Mouse (Mus musculus) kidney, adult 8-10 months (tissue): Measurements from ENCODE around the gene Casq2.

ENCODE experiments used
- DNase-seq, 2 experiments: peaks; one replicate each; pipeline ENCODE4 v3.0.0; 2022

Casq2 gene

DNA sequence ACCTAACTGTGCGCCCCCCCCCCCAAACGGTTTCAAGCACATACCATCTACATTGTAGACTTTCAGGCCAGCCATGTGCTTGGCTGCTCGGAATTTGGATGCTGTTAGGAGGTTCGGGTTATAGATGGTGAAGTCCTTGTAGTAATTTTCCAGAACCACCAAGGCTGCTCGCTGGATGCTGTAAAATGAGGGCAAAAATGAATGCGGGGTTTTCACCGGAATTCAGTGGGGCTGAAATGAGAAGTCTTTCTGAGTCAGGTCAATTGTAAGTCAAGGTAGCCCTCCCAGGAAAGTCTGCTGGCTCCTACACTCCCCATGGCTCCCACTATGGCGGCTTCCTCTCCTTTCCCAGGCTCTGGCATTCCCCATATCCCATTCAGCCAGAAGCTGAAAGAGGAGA lies 80.6 kb downstream of the Casq2 start:
- no peak for DNase-seq

DNA sequence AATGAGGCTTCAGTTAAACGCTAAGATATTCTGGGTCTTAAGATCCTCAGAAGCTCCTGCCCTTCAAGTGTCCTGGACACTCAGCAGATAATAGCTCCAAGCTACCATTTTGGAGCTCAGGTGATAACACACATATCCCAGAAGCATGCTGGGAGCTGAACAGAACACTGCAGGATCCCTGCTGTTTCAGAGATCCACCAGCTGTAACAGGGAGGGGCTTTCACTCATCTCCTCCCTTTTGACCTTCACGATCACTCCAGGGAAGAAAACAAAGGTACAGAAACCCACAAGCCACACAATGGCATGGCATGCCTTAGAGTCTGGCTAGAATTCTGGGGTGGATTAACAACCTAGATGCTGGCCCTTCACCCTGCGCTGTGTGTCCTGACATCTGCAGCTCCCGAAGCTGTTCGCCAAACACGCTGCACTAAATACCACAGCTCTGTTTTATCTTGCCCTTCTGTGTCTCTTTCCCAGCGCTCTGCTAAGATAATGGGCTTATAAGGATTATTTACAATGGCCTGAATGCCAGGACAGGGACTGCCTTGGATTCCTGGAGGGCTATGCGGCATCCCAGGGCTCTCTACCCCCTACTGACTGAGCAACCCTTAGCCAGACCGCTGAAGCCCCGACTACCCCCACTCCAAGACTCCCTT lies 81.5 kb downstream of the Casq2 start:
- DNase-seq: no peak

DNA sequence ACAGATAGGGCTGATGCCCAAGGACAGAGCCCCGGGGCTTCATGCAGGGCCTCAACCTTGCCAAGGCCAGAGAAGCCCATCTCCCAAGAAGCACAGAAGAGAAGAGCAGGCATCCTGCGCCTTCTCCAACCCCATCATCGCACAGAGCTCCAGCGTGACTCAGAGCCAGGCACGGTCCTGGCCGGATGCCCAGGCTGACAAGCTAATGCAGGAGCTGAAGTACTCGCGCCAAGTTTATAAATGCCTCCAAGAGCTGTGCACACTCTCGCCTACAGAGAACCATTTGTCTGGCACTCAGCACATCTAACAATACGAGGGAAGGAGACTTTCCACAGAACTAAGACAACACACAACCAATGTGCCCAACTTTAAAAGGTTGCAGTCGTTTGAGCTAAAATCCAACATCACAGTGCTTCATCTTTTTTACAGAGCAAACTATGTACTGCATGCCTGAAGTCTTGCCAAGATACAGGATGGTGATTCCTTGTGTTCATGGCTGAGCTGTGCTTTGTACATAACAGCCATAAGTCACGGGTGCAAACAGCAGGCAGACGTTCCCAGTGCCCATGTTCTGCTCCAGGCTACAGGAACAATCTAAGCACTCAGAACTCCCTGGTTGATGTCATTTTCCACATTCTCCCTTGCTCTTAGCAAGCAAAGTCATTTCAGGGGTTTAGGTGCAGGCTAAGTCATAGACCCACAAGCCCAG lies 83.1 kb downstream of the Casq2 start:
- DNase-seq: peak; percentile 81 to 87

DNA sequence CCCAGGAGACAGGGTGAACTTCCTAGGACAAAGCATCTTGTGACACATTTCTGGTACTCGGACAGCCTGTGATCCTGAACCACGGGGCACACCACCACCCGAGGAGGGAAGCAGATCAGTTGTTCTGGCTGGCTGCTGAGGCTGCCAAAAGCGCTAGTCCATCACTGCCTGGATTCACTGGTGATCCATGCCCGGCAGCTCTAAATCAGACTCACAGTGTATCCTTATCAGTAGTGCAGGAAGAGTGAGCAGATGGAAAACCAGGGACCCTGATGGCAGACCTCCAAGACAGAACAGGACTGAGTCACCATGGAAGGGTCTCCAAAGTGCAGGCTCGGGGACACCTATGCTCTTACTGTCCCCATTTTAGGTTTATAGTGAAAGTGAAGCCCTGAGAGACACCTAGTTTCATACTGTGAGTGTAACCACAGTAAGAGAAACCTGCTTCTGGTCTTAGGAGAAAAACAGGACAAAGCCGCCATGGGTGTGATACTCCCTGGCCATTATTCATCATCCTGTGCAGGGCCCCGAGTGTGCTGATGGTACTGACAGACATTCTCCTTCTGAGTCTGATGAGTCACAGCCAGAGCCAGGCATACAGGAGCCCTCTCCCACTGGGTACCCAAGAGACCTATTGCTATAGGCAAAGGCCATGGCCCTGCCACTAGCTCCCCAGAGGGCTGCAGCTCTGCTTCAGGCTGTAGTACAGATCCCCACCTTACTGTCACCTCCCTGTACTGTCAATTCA lies 88.1 kb downstream of the Casq2 start:
- no peak for DNase-seq

DNA sequence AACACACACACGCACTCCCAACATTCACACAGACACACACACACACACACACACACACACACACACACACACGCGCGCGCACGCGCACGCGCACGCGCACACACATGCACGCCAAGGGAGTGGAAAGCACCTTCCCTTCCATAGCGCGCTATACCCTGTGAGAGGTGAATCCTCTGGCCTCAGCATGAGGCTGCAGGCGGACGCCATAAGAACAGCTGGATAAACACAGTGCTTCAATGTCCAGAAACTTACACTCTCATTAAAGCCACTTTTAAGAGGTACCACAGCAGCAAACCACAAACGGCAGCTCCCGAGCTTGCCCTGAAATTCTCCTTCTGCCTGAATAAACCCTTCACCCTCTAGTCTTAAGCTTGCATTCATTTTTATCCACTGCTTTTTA lies 89.5 kb downstream of the Casq2 start:
- DNase-seq: no peak

DNA sequence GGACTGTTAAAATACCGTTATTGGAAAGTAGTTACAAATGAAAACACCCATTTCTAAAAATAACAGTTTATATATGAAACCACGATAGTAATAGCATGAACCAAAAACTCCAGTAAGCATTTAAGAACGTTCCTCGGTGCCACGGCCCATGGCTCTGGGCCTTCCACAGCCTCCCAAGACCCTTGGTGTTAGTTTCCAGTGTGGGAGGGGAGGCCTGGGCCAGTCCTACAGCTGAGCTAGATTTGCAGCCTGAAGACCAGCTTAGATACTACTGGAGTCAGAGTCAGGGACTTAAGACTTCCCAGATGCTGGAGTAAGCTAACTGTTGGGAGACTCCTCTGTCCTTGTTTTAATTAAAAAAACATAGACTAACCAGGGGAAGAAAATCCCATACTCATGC lies 89.9 kb downstream of the Casq2 start:
- DNase-seq: no peak

DNA sequence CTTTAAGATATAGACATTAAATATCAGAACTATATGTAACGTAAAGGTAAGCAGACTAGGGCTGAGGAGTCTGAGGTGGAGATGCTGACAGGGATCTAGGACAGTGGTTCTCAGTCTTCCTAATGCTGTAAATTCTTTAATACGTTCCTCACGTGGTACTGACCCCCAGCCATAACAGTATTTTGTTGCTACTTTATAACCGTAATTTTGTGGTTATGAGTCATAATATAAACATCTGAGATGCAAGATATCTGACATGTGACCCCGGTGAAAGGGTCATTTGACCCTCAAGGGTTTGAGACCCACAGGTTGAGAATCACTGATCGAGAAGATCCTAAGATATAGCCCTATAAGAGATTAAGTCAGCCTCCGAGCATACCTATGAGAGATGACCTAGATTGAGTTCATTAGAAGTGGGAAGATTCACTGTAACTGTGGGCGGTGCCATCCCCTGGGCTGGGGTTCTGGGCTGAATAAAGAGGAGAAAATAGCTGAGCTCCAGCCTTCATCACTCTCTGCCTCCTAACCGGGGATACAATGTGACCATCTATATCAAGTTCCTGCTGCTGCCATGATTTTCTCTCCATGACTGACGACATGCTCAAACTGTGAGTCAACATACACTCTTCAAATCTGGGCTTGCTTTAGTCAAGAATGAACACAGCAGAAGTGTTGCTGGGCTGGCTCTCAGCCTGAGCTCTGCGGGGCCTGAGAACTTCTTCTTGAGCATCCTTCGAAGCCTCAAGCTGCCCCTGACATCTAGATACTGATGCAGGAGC lies 91.8 kb downstream of the Casq2 start:
- no peak for DNase-seq

DNA sequence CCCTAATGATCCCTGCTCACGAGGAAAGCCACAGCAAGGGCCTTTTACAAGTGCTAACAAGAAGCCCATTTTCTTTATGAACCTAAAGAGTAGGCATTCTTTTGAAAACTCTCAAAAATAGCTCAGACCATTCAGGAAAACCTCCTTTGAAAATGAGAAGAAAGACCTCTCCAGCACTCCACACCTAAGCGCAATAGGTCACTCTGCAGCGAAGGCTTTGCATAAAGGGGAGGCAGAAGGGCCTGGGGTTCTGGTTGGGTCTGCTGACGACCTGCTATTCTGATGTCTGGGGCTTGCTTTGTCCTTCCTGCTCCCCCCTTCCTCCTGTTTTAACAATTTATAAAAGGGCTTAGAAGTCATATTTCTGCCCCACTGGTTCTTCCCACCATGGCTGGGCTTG lies 93.7 kb downstream of the Casq2 start:
- no peak for DNase-seq

DNA sequence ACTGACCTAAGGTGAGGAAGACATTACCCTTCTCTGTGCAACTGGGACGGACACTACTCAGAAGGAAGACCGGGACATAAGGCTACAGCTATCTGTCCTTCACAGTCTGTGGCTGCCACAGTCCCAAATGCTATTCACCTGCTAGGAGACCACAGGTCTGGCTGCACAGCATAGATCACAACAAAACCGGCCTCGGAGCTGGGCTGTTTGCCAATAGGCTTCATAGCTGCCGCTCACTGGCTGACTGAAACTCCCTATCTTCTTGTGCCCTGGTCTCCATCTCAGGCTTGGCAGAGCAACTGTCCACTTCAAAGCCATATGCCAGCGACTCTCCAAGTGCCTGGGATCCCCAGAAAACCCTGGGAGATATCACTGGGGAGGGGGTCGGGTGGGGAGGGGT lies 94.5 kb downstream of the Casq2 start:
- DNase-seq: no peak

DNA sequence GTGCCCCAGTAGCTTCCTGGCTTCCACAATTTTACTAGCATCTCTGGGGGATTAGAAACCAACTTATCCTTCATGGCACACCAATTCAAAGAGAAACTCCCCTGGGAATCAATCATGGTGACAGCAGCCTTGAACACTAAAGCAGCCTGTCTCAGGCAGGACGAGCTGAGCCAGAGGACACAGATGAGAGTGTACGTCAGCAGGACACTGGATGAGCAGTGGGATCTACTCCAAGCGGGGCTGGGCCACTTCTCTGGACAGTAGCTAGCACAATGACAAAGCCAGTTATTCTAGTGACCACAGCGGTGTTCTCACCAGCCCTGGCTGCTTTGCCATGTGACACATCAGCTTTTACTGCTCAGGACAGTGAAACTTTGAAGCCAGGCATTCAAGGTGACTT lies 95.0 kb downstream of the Casq2 start:
- no peak for DNase-seq

DNA sequence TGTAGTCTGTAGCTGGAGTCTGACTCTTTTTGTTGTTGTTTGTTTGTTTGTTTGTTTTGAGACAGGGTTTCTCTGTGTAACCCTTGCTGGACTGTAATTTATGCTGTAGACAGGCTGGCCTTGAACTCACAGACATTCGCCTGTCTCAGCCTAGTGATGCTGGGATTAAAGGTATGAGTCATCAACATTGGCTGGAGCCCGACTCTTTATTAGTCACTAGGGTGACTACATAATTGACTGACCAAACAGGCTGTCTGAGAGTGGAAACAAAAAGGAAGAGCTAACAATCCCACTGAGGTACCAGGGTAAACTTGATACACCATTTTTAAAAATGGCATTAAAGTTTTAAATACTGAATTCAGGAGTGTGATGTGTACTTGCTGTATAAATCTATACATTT lies 96.4 kb downstream of the Casq2 start:
- no peak for DNase-seq

DNA sequence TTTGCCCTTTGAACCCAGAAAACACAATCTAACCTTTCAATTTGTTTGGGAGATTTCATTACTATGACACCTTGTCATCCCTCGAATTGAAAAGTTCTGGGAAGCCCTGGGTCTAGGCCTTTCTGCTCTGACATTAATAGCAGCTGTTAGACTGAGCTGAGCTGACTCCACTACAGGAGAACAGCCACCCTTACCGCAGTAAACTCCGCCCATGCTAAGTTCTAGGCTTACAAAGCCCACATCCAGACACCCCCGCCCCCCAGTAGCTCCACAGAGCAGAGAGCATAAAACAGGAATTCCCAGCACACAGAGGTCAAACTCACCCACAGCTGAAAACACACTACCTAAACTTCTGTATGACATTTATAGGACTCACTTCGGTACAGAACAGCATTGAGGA lies 98.5 kb downstream of the Casq2 start:
- no peak for DNase-seq

DNA sequence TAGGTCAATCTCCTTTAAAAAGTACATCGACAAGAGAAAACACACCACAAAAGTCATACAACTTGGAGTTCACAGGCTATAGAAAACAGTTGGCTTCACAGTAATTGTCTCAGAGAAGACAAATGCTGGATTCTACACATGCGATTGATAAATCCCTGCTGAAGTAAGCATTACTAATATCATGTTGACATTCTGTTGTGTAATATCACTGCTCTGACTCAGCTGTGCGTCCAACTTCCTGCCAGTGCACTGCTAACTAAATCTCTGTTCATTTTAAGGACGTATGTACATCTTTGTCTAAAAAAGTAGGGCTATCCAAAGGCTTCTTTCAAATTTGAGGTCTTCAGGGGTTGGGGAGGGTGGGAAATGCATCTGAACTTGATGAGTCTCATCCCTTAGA lies 101.2 kb downstream of the Casq2 start:
- DNase-seq: no peak

DNA sequence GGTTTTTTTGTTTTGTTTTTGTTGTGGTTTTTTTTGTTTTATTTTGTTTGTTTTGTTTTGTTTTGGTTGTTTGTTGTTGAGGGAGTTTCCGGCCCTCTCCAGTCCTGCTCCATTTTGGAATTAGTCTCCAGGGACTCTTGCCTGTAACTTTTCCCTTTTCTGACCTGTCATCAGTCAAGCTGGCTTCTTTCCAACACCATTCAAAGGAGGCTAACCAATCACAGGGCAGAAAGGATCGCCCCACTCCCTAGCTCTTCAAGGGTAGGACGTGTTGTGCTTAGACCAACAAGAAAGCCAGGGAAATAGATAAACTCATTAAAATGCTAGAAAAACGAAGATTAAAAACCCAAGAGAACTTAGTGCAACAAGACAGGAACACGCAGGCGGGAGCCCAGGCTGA lies 102.8 kb downstream of the Casq2 start:
- DNase-seq: peak in 1 of 2 experiments; percentile 16

DNA sequence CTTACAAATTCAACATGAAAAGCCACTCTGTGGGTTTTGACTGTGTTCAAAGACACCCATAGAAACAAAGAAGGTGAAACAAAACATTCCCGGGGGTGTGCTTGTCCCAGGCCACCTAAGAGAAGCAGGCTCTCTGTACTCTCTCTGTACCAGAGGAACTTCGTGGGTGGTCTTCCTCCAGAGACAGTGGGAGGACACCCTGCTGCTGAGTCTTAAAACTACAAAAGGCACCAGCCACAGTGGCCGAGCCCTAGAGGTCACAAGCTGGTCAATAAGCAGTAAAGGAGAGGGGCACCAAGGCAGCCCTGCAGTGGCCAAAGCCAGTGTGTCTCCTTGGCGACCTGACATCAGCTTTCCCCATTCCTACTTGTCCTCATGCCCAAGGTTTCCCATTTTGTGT lies 103.8 kb downstream of the Casq2 start:
- no peak for DNase-seq

DNA sequence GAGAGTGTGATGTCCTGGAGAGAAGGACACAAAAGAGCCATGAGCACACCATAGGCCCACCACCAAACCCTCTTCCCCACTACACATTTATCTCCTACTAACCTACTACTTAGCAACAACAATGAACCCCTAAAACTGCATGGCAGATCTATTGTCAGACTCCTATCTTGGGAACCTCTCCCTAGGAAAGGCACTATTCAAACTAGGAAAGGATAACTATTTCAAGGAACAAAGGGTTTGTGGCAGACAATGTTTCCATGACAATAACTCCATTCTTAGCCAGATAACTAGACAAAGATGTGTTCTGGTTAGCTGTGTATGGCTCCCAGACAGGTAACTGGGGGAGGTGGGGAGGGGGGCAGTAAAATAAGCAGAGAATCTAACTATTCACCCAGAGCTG lies 104.4 kb downstream of the Casq2 start:
- DNase-seq: no peak

DNA sequence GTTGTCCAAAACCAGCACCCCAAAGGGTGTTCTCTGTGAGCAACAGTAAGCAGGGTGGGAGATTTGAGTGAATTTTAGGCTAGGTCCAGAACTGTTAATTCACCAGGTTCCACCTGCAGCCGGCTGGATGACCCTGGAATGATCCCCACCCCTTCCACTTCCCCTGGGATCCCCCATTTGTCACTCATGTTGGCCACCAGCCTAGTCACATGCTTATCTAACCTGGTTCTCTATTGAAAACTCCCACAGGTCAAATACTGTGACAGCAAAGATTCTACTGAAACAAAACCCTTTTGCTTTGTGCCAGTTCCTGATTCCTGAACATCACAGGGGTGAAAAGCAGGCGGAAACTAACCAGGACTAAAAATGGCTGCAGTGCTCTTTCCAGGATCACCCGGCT lies 105.4 kb downstream of the Casq2 start:
- DNase-seq: peak in 1 of 2 experiments; percentile 16

DNA sequence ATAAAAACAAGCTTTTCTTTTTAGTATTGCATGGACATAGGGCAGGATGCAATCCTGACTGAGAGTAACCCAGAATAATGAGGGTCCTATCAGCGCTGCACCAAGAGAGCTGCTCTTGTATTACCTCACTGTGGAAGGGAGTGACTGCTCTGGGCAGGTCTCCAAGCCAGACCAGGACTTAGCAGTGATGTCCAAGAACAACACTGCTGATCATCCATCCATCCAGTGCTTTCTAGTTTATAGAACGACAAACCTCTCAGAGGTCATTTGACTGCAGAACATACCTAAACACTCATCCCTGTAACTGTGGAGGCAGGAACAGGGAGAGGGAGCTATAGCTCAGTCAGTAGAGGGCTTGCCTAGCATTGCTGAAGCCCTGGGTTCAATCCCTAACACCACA lies 106.4 kb downstream of the Casq2 start:
- peak in 1 of 2 experiments; percentile 40 for DNase-seq

DNA sequence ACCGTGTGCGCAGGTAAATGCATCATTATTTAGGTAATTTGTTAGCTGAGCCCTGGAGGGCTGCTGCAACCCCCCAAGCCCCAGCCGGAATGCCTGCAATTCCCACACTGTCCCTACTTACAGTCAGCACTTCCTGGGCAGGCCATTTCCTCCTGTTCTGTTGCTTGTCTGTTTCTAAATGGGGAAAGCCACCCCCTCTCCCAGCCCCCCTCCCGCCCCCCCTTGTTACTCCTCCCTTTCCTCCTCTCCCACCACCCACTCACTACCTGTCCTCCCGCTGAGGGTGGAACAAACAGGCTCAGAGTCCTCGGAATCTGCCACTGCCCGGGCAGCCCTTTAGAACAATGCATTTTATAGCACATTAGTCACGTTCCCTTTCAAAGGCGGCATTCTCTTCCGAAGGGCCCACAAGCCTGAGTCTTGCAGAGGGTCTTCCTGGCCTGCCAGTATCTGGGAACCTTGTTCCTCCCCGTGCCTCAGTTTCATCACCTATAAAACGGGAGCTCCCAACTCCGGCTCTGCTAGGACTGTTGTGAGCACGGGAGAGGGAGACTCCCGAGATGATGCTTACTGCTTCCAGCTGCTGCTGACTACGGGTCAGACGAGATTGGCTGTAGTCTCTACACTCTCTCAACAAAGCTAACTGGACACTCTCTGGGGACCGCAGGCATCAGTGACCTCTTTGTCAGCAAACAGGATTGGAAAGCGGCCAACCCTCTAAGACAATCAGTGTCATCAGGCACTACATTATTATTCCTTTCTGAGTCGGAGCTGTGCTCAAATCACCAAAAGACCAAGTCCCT lies 107.5 kb downstream of the Casq2 start:
- peak; percentile 12 for DNase-seq

DNA sequence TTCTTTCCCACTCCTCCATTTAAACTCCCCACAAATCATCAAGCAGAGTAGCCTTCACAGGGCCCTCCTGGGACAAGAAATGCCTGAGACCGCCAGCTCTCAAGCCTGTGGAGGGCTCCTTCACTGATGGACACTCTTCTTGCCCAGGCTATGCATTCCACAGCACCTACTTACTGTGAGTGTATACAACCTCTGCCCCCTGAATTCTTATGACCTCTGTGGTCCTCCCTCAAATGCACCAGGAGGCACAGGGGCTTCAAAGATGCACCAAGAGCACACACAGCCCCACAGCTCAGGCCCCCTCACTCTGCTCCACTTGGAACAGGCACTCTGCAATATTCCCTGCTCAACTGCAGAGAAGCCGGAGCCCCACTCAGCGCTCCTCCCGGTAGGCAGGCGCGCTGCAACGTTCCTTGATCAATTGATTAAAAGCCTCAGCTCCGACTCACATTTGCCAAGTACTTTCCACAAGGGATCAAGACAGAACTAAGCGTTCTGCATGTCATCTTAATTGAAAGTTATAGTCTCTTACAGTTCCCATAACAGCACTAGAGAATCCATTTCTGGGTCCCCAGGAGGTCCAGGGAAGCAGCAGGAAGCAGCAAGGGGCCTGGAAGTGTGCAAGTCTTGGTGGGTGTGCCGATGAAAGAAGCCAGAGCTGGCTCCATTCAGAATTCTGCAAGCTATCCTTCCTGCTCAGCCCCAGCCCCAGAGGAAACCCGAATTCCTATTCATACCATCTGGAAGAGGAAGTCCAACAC lies 108.3 kb downstream of the Casq2 start:
- DNase-seq: peak in 1 of 2 experiments; percentile 5

DNA sequence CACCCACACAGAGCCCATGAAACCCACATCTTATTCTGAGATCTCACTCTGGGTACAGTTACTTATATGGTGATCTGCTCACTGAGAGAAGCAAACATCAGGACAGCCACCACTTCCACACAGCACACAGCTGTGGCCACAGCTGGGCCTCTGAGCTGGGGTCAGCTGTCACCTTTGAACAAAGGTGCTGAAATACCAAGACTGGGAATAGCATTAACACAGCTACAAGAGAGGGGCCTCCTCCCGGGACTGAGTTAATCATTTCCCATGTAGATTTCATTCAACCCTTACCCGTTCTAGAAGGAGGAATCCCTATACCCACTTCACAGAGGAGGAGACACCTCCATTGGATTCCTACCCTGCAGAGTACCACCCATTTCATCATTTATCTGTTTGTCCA lies 109.5 kb downstream of the Casq2 start:
- DNase-seq: peak in 1 of 2 experiments; percentile 15
